Mouse (Mus musculus) embryonic facial prominence, embryonic 12.5 days (tissue): ENCODE results near the gene Ggcx. TPM values are rescaled to one million over a fixed set of nuclear protein-coding genes. Genes with fewer than 3 reads are reported as not detected.

ENCODE experiments used
- ATAC-seq: fragments of 200-750 bp; cut with Nextera tagmentation; 2 replicates; pipeline ENCODE4 v1.8.0; 2017; ENCODE audit not compliant: insufficient number of reproducible peaks, insufficient read depth, low FRiP score, low TSS enrichment
- H3K27ac ChIP-seq: fragments of 300-500 bp; sonication (generic); 2 replicates; pipeline ENCODE4 v1.5.1; 2016; ENCODE audit warnings: mild to moderate bottlenecking
- H3K27me3 ChIP-seq: fragments of 300-500 bp; sonication (generic); 2 replicates; pipeline ENCODE4 v1.6.1; 2016; ENCODE audit warnings: mild to moderate bottlenecking, moderate library complexity
- H3K36me3 ChIP-seq: fragments of 300-500 bp; sonication (generic); 2 replicates; pipeline ENCODE4 v1.6.1; 2016; ENCODE audit warnings: mild to moderate bottlenecking
- H3K4me1 ChIP-seq: fragments of 300-500 bp; sonication (generic); 2 replicates; pipeline ENCODE4 v1.6.1; 2016
- H3K4me2 ChIP-seq: fragments of 300-500 bp; sonication (generic); replicated peaks from 2 replicates; pipeline ENCODE4 v1.6.1; 2016; ENCODE audit warnings: mild to moderate bottlenecking, moderate library complexity
- H3K4me3 ChIP-seq: fragments of 300-500 bp; sonication (generic); 2 replicates; pipeline ENCODE4 v1.5.1; 2016; ENCODE audit warnings: mild to moderate bottlenecking
- H3K9ac ChIP-seq: fragments of 300-500 bp; sonication (generic); 2 replicates; pipeline ENCODE4 v1.6.1; 2016; ENCODE audit warnings: mild to moderate bottlenecking, moderate library complexity
- H3K9me3 ChIP-seq: fragments of 300-500 bp; sonication (generic); 2 replicates; pipeline ENCODE4 v1.6.1; 2016; ENCODE audit warnings: mild to moderate bottlenecking, moderate library complexity
- WGBS: fragments of 180-500 bp; shearing (Covaris S2); methylation state at CpG from one replicate; pipeline ENCODE4 v1.1.7; 2016; 5-methylcytosine and 5-hydroxymethylcytosine counted together
- polyA plus RNA-seq: library from polyadenylated mRNA; unstranded; fragments of >200 nt; fragmentation: Nextera tagmentation; extraction: Ambion mirVana; gene quantifications from 2 replicates; pipeline ENCODE4 v1.2.1, GENCODE M21; 2016

The Ggcx gene
- 34.4 and 38.5 TPM in 2 replicates for polyA plus RNA-seq

- Histone ChIP-seq H3K4me1 (peaks cover 17% of the 10 kb centered on the region), H3K27me3 (no peaks in the 10 kb centered on the region), H3K9ac (peak within 1 kb of the TSS; percentile 81), H3K4me2 (peak within 1 kb of the TSS; percentile 67), H3K27ac (peak within 1 kb of the TSS; percentile 42; the same call in 1 of the 2 replicates), H3K4me3 (peak within 1 kb of the TSS; percentile 83), H3K36me3 (peaks cover 23% of the 10 kb centered on the region), H3K9me3 (no peaks in the 10 kb centered on the region)
- peak; percentile 92 for ATAC-seq
- WGBS: 1% methylated on average over 33 of the region's 33 CpGs
These were observed at the start of gene Ggcx for GRCm38 (mm10) chr6:72414076-72414756. Gene Ggcx, plus strand, starts transcription at chr6:72414308.

GRCm38 (mm10) chr6:72364985-72365384, 49.1 kb upstream of the Ggcx start:
- Histone ChIP-seq H3K4me2 (no peak overlapping the region), H3K4me1 (peaks cover 9% of the 10 kb centered on the region), H3K27ac (no peak overlapping the region), H3K9ac (no peak overlapping the region), H3K9me3 (no peaks in the 10 kb centered on the region), H3K4me3 (no peak overlapping the region), H3K27me3 (no peaks in the 10 kb centered on the region), H3K36me3 (peaks cover 6% of the 10 kb centered on the region; the same call in 1 of the 2 replicates)
- ATAC-seq: no peak
- 73% methylated on average over 6 of the region's 6 CpGs for WGBS

- 66% methylated on average over 3 of the region's 3 CpGs for WGBS
These were observed 47.8 kb upstream of the Ggcx start for GRCm38 (mm10) chr6:72366304-72366703.

GRCm38 (mm10) chr6:72366844-72367443, 47.2 kb upstream of the Ggcx start, which contains the start of gene Rnf181:
Gene Rnf181, minus strand, starts transcription at chr6:72366956.
- Histone ChIP-seq H3K4me2 (no peak within 1 kb of the TSS), H3K4me3 (no peak within 1 kb of the TSS), H3K27me3 (no peaks in the 10 kb centered on the region), H3K27ac (no peak within 1 kb of the TSS), H3K36me3 (no peaks in the 10 kb centered on the region), H3K9ac (no peak within 1 kb of the TSS), H3K9me3 (no peaks in the 10 kb centered on the region), H3K4me1 (0 out of 2 replicates have a peak, but pooled peaks cover 7% of the 10 kb centered on the region)
- ATAC-seq: no peak
- 66% methylated on average over 4 of the region's 4 CpGs for WGBS

More at GRCm38 (mm10) chr6:72366304-72366703, 47.8 kb upstream of the Ggcx start:
- no peak for ATAC-seq
- H3K4me2 ChIP-seq: no peak overlapping the region
- H3K27ac ChIP-seq: no peak overlapping the region
- no peak overlapping the region for H3K4me3 ChIP-seq
- H3K9me3 ChIP-seq: no peaks in the 10 kb centered on the region
- no peaks in the 10 kb centered on the region for H3K27me3 ChIP-seq
- no peak overlapping the region for H3K9ac ChIP-seq
- H3K4me1 ChIP-seq: peaks cover 11% of the 10 kb centered on the region
- no peaks in the 10 kb centered on the region for H3K36me3 ChIP-seq

GRCm38 (mm10) chr6:72367460-72367974, 46.6 kb upstream of the Ggcx start:
- Histone ChIP-seq H3K36me3 (no peaks in the 10 kb centered on the region), H3K27me3 (no peaks in the 10 kb centered on the region), H3K9ac (no peak overlapping the region), H3K4me3 (no peak overlapping the region), H3K27ac (no peak overlapping the region), H3K9me3 (no peaks in the 10 kb centered on the region), H3K4me2 (no peak overlapping the region), H3K4me1 (0 out of 2 replicates have a peak, but pooled peaks cover 7% of the 10 kb centered on the region)
- ATAC-seq: no peak
- 75% methylated on average over 4 of the region's 4 CpGs for WGBS

- H3K27ac ChIP-seq: no peak overlapping the region
- H3K4me2 ChIP-seq: no peak overlapping the region
- H3K36me3 ChIP-seq: no peaks in the 10 kb centered on the region
- H3K27me3 ChIP-seq: no peaks in the 10 kb centered on the region
- H3K9me3 ChIP-seq: no peaks in the 10 kb centered on the region
- H3K4me1 ChIP-seq: 0 out of 2 replicates have a peak, but pooled peaks cover 7% of the 10 kb centered on the region
- 83% methylated on average over 4 of the region's 4 CpGs for WGBS
- no peak for ATAC-seq
- no peak overlapping the region for H3K4me3 ChIP-seq
- H3K9ac ChIP-seq: no peak overlapping the region
These were observed 44.6 kb upstream of the Ggcx start for GRCm38 (mm10) chr6:72369557-72369956.

GRCm38 (mm10) chr6:72370091-72370490, 44.0 kb upstream of the Ggcx start:
- Histone ChIP-seq H3K27ac (no peak overlapping the region), H3K27me3 (no peaks in the 10 kb centered on the region), H3K4me3 (no peak overlapping the region), H3K36me3 (no peaks in the 10 kb centered on the region), H3K9ac (no peak overlapping the region), H3K9me3 (no peaks in the 10 kb centered on the region), H3K4me2 (no peak overlapping the region), H3K4me1 (0 out of 2 replicates have a peak, but pooled peaks cover 7% of the 10 kb centered on the region)
- ATAC-seq: no peak
- whole genome bisulfite sequencing: 82% methylated on average over 12 of the region's 12 CpGs

GRCm38 (mm10) chr6:72371147-72371546, 43.0 kb upstream of the Ggcx start:
- H3K4me2 ChIP-seq: no peak overlapping the region
- WGBS: 44% methylated on average over 5 of the region's 5 CpGs
- no peak overlapping the region for H3K27ac ChIP-seq
- no peak overlapping the region for H3K4me3 ChIP-seq
- no peak overlapping the region for H3K9ac ChIP-seq
- no peaks in the 10 kb centered on the region for H3K27me3 ChIP-seq
- H3K9me3 ChIP-seq: no peaks in the 10 kb centered on the region
- 0 out of 2 replicates have a peak, but pooled peaks cover 7% of the 10 kb centered on the region for H3K4me1 ChIP-seq
- no peaks in the 10 kb centered on the region for H3K36me3 ChIP-seq
- ATAC-seq: no peak

- H3K9ac ChIP-seq: no peak overlapping the region
- H3K36me3 ChIP-seq: no peaks in the 10 kb centered on the region
- no peak for ATAC-seq
- no peak overlapping the region for H3K4me3 ChIP-seq
- no peak overlapping the region for H3K4me2 ChIP-seq
- H3K27me3 ChIP-seq: no peaks in the 10 kb centered on the region
- H3K4me1 ChIP-seq: 0 out of 2 replicates have a peak, but pooled peaks cover 7% of the 10 kb centered on the region
- H3K27ac ChIP-seq: no peak overlapping the region
- WGBS: 6% methylated on average over 1 of the region's 1 CpGs
- H3K9me3 ChIP-seq: no peaks in the 10 kb centered on the region
These were observed 42.5 kb upstream of the Ggcx start for GRCm38 (mm10) chr6:72371571-72371970.

GRCm38 (mm10) chr6:72373184-72373583, 40.9 kb upstream of the Ggcx start:
- no peak overlapping the region for H3K9ac ChIP-seq
- ATAC-seq: no peak
- no peaks in the 10 kb centered on the region for H3K9me3 ChIP-seq
- no peak overlapping the region for H3K4me2 ChIP-seq
- H3K36me3 ChIP-seq: no peaks in the 10 kb centered on the region
- H3K4me1 ChIP-seq: 0 out of 2 replicates have a peak, but pooled peaks cover 7% of the 10 kb centered on the region
- no peak overlapping the region for H3K27ac ChIP-seq
- 89% methylated on average over 4 of the region's 4 CpGs for WGBS
- H3K27me3 ChIP-seq: no peaks in the 10 kb centered on the region
- H3K4me3 ChIP-seq: no peak overlapping the region

- Histone ChIP-seq H3K4me3 (no peak overlapping the region), H3K27ac (no peak overlapping the region), H3K9me3 (no peaks in the 10 kb centered on the region), H3K36me3 (no peaks in the 10 kb centered on the region), H3K9ac (no peak overlapping the region), H3K4me1 (0 out of 2 replicates have a peak, but pooled peaks cover 7% of the 10 kb centered on the region), H3K4me2 (no peak overlapping the region), H3K27me3 (peaks cover 2% of the 10 kb centered on the region; the same call in 1 of the 2 replicates)
- 63% methylated on average over 7 of the region's 7 CpGs for WGBS
- ATAC-seq: no peak
These were observed 39.9 kb upstream of the Ggcx start for GRCm38 (mm10) chr6:72374206-72374605.
